Mouse (Mus musculus) liver, embryonic 16.5 days (tissue): ENCODE results near the gene Hadh. TPM values are rescaled to one million over a fixed set of nuclear protein-coding genes. Genes with fewer than 3 reads are reported as not detected.

Experiments
- ATAC-seq: fragments of 200-750 bp; cut with Nextera tagmentation; 2 replicates; pipeline ENCODE4 v1.8.0; 2017; ENCODE audit warnings: low read depth, mild to moderate bottlenecking, moderate number of reproducible peaks, moderate library complexity
- H3K27ac ChIP-seq: fragments of 300-500 bp; sonication (generic); 2 replicates; pipeline ENCODE4 v1.5.1; 2014; ENCODE audit warnings: mild to moderate bottlenecking, low read length
- H3K27me3 ChIP-seq: fragments of 300-500 bp; sonication (generic); 2 replicates; pipeline ENCODE4 v1.6.1; 2014; ENCODE audit warnings: low read depth, low read length, mixed read lengths; ENCODE audit not compliant: control insufficient read depth, insufficient read depth
- H3K36me3 ChIP-seq: fragments of 300-500 bp; sonication (generic); 2 replicates; pipeline ENCODE4 v1.6.1; 2014; ENCODE audit warnings: mild to moderate bottlenecking; ENCODE audit not compliant: control insufficient read depth, insufficient read depth
- H3K4me1 ChIP-seq: fragments of 300-500 bp; sonication (generic); 2 replicates; pipeline ENCODE4 v1.6.1; 2014; ENCODE audit warnings: low read depth, low read length, mixed read lengths; ENCODE audit not compliant: control insufficient read depth
- H3K4me2 ChIP-seq: fragments of 300-500 bp; sonication (generic); 2 replicates; pipeline ENCODE4 v1.6.1; 2014; ENCODE audit warnings: low read depth, low read length, mixed read lengths
- H3K4me3 ChIP-seq: fragments of 300-500 bp; sonication (generic); 2 replicates; pipeline ENCODE4 v1.5.1; 2014; ENCODE audit warnings: low read depth, mild to moderate bottlenecking, low read length
- H3K9ac ChIP-seq: fragments of 300-500 bp; sonication (generic); 2 replicates; pipeline ENCODE4 v1.6.1; 2014; ENCODE audit warnings: low read depth, low read length
- H3K9me3 ChIP-seq: fragments of 300-500 bp; sonication (generic); replicated peaks from 2 replicates; pipeline ENCODE4 v1.6.1; 2016; ENCODE audit warnings: low read length; ENCODE audit not compliant: control insufficient read depth
- WGBS: fragments of 180-500 bp; shearing (Covaris S2); extraction: QIAGEN DNeasy Blood & Tissue Kit; methylation state at CpG from one replicate; pipeline ENCODE4 v1.1.7; 2014; ENCODE audit not compliant: insufficient replicate concordance; 5-methylcytosine and 5-hydroxymethylcytosine counted together
- polyA plus RNA-seq: library from polyadenylated mRNA; unstranded; fragments of >200 nt; fragmentation: Nextera tagmentation; extraction: Ambion mirVana; gene quantifications from 2 replicates; pipeline ENCODE4 v1.2.1, GENCODE M21; 2015

Gene Hadh
- polyA plus RNA-seq, 1 experiment from 2014 or later, result 150 TPM

- H3K9ac ChIP-seq, result no peak overlapping the region
- ATAC-seq, result no peak
- no peaks in the 10 kb centered on the region for H3K36me3 ChIP-seq
- H3K4me3 ChIP-seq, result no peak overlapping the region
- no peak overlapping the region for H3K27ac ChIP-seq
- no peak overlapping the region for H3K4me2 ChIP-seq
- no peaks in the 10 kb centered on the region for H3K4me1 ChIP-seq
- no peaks in the 10 kb centered on the region for H3K27me3 ChIP-seq
- no peaks in the 10 kb centered on the region for H3K9me3 ChIP-seq
- WGBS, result 63% methylated on average over 10 of the region's 10 CpGs
Observed at GRCm38 (mm10) chr3:131196050-131196449, 75.9 kb downstream of the Hadh start.

- H3K9ac ChIP-seq, result no peak overlapping the region
- 68% methylated on average over 7 of the region's 7 CpGs for WGBS
- no peaks in the 10 kb centered on the region for H3K36me3 ChIP-seq
- no peaks in the 10 kb centered on the region for H3K27me3 ChIP-seq
- ATAC-seq, result no peak
- no peaks in the 10 kb centered on the region for H3K4me1 ChIP-seq
- no peak overlapping the region for H3K4me3 ChIP-seq
- H3K27ac ChIP-seq, result no peak overlapping the region
- no peak overlapping the region for H3K4me2 ChIP-seq
- no peaks in the 10 kb centered on the region for H3K9me3 ChIP-seq
Observed at GRCm38 (mm10) chr3:131191454-131191853, 80.4 kb downstream of the Hadh start.

DNA sequence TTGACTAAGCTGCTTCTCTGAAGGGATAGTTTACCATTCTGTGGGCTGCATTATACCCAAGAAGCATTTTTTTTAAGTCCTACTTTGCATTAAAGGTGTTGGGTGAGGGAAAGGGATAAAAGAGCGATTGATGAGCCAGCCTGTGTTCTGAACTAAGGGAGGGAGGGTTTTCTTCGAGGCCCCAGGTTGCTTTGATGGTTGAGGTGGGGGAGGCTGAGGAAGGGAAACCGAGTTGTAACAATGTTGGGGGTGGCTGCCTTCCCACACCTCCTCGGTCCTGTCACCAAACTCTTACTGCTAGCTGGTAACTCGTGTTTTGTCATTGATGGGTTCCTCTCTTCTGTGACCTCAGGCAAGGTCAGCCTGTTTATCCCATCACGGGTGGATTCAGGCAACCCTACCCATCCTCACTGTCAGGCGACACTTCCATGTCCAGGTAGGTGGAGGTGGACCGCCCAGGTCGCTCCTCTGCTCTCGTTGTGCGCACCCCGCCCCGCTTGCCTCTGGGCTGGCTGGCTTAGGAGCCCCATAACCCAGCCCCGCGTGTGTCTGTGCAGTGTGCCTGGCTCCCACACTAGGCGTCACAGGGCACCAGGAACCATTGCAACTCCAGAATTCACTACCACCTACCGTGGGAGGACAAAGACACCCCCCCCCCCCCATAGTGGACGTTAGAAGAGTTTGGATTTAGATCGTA lies 81.1 kb downstream of the Hadh start:
- Histone ChIP-seq H3K9ac (no peak overlapping the region), H3K36me3 (no peaks in the 10 kb centered on the region), H3K4me3 (no peak overlapping the region), H3K4me1 (no peaks in the 10 kb centered on the region), H3K27me3 (no peaks in the 10 kb centered on the region), H3K4me2 (no peak overlapping the region), H3K9me3 (no peaks in the 10 kb centered on the region), H3K27ac (no peak overlapping the region)
- WGBS, result 67% methylated on average over 19 of the region's 19 CpGs
- no peak for ATAC-seq

GRCm38 (mm10) chr3:131190239-131190638 lies 81.7 kb downstream of the Hadh start:
- no peak overlapping the region for H3K4me3 ChIP-seq
- no peak overlapping the region for H3K9ac ChIP-seq
- no peaks in the 10 kb centered on the region for H3K36me3 ChIP-seq
- H3K27ac ChIP-seq, result no peak overlapping the region
- H3K27me3 ChIP-seq, result no peaks in the 10 kb centered on the region
- H3K4me1 ChIP-seq, result no peaks in the 10 kb centered on the region
- H3K9me3 ChIP-seq, result no peaks in the 10 kb centered on the region
- WGBS, result 43% methylated on average over 11 of the region's 11 CpGs
- ATAC-seq, result no peak
- no peak overlapping the region for H3K4me2 ChIP-seq

DNA sequence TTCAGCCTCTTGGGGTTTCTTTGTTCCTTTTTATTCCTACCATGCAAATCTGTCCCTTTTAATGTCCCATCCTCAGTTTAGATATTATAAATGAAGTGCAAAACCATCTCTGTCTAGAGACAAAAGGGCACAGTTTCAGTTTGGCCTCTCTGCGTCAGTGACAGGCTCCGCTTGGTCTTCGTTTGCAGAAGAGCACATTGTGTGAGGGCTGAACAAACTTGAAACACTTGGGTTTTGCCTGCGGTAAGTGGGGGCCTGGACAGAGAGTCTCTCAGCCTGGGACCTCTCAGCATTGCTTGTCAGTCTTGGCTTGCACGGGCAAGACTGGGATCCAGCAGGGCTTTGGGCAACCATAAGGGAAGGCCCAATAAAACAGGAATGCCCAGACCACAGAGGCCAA lies 85.7 kb downstream of the Hadh start:
- 67% methylated on average over 5 of the region's 5 CpGs for WGBS
- Histone ChIP-seq H3K36me3 (no peaks in the 10 kb centered on the region), H3K4me3 (no peak overlapping the region), H3K27me3 (no peaks in the 10 kb centered on the region), H3K4me2 (no peak overlapping the region), H3K9ac (no peak overlapping the region), H3K9me3 (no peaks in the 10 kb centered on the region), H3K4me1 (no peaks in the 10 kb centered on the region), H3K27ac (no peak overlapping the region)
- no peak for ATAC-seq

Other genes starting within 250 kb of the Hadh start
- 1.6 and 2.3 TPM in 2 replicates for gene Lef1, start 161.6 kb downstream of the Hadh start, polyA plus RNA-seq
- gene Cyp2u1, start 31.1 kb upstream of the Hadh start, polyA plus RNA-seq, result 0.14 and 0.26 TPM in 2 replicates
- 4.8 and 4.9 TPM in 2 replicates for gene Sgms2, start 219.3 kb upstream of the Hadh start, polyA plus RNA-seq